Mouse (Mus musculus): ENCODE data around the gene Asic5. TPM values are rescaled to one million over a fixed set of nuclear protein-coding genes. Genes with fewer than 3 reads are reported as not detected.

Gene Asic5
- polyA plus RNA-seq, 1 experiment, result not detected

DNA sequence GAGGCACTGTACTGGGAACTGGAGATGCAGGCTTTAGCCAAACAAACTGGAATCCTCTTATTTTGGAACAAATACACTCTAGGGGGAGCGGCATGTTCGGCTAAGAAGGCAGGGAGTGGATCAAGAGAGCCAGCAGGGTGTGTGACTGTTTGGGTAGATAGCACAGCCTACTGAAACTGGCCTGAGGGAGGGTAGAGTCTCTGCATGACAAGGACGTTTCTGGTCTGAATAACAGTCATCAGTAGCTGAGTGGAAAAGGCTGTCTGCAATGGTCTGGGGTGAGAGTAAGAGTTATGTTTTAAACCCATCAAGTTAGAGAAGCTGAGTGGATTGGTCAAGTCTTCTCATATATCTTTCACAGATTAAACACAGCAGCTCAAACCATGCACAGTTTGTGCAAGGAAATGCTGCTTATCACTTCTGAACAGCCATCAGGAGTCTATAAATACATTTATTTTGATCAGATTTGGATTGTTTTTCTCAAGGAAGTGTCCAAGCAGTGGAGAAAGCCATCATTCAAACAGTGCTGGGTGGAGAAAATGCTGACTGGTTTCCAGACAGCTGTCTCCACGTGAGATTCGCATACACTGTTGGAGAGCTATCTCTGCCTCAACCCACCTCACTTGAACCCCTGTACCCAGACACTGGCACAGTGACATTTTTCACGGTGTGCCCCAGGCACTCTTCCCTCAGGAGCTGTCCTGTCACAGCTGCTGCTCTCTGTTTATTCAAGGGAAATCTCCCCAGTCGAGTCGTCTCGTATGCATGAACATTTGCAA lies 79.5 kb downstream of the Asic5 start:
- H3ac ChIP-seq (ENCODE audit: control insufficient read depth, insufficient read length), result no peak overlapping the region
- H3K27me3 ChIP-seq (ENCODE audit: control insufficient read depth, insufficient read depth, insufficient read length), result no peaks in the 10 kb centered on the region
- H3K36me3 ChIP-seq (ENCODE audit: control insufficient read depth, insufficient read depth), result no peaks in the 10 kb centered on the region
- no peaks in the 10 kb centered on the region for H3K79me2 ChIP-seq (ENCODE audit: control insufficient read depth, insufficient read depth)
- no peak overlapping the region for H3K4me3 ChIP-seq
- peak overlapping the region; percentile 49 for H3K4me2 ChIP-seq (ENCODE audit: low read depth)
- no peak for TF ChIP-seq REST (IDR thresholded peaks at IDR 0.05; ENCODE audit: insufficient read depth, insufficient read length)
- TF ChIP-seq TCF12 (IDR thresholded peaks at IDR 0.05; ENCODE audit: insufficient read depth, poor library complexity, severe bottlenecking), result no peak
- no peak for TF ChIP-seq SRF (IDR thresholded peaks at IDR 0.05; ENCODE audit: control insufficient read depth, insufficient read length, low read depth)

DNA sequence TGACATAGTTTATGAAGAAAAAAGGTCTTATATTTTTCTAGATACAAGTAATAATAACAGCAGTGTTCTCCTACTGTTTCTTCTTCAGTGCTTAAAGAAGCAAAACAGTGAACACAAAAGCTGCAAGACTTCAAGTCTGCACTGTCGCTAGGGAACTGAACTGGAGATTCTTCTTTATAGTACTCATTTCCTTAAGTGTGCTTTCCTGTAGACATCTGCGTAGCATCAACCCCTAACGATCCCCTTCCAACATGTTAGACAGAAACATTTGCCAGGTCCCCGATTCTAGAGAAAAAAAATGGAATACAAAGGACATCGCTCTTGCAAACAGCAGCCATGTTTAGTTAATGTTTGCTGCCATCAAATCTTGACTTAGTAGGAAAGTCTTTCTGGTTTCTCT lies 85.7 kb downstream of the Asic5 start:
- no peak for TF ChIP-seq TCF12 (IDR thresholded peaks at IDR 0.05; ENCODE audit: insufficient read depth, poor library complexity, severe bottlenecking)
- no peak for TF ChIP-seq POLR2AphosphoS2 (IDR thresholded peaks at IDR 0.05; ENCODE audit: insufficient read length, low read depth)
- no peak for TF ChIP-seq CEBPB (IDR thresholded peaks at IDR 0.05; ENCODE audit: insufficient read depth, poor library complexity, severe bottlenecking)
- TF ChIP-seq SRF (IDR thresholded peaks at IDR 0.05; ENCODE audit: control insufficient read depth, insufficient read length, low read depth), result no peak
- no peaks in the 10 kb centered on the region for H3K36me3 ChIP-seq (ENCODE audit: control insufficient read depth, insufficient read depth)
- no peak overlapping the region for H3K4me3 ChIP-seq
- H3K79me2 ChIP-seq (ENCODE audit: control insufficient read depth, insufficient read depth), result no peaks in the 10 kb centered on the region
- no peak overlapping the region for H3K4me2 ChIP-seq (ENCODE audit: low read depth)
- H3ac ChIP-seq (ENCODE audit: control insufficient read depth, insufficient read length), result no peak overlapping the region
- no peaks in the 10 kb centered on the region for H3K27me3 ChIP-seq (ENCODE audit: control insufficient read depth, insufficient read depth, insufficient read length)

Other genes with a start within 250 kb of the Asic5 start
- 2.9 TPM for gene Ctso, start 49.7 kb upstream of the Asic5 start, polyA plus RNA-seq (2012; fragmentation: generic; extraction: Trizol)
- not detected for gene Tdo2, start 6.1 kb upstream of the Asic5 start, polyA plus RNA-seq (2012; fragmentation: generic; extraction: Trizol)
- not detected for gene Gucy1b1, start 92.4 kb downstream of the Asic5 start, polyA plus RNA-seq (2012; fragmentation: generic; extraction: Trizol)
- gene Gucy1a1, start 163.5 kb downstream of the Asic5 start, polyA plus RNA-seq (2012; fragmentation: generic; extraction: Trizol), result not detected